Mouse (Mus musculus) ES-Bruce4 (cell line): ENCODE results near the gene Psma1.

ENCODE experiments used
- CTCF ChIP-seq: IDR thresholded peaks from one replicate; pipeline ENCODE4 v1.8.1; 2011; ENCODE audit warnings: low read depth, low read length
- EP300 ChIP-seq: IDR thresholded peaks from 2 replicates; pipeline ENCODE4 v1.6.1; 2011; ENCODE audit warnings: low read depth, low read length; ENCODE audit not compliant: insufficient read depth
- POLR2A ChIP-seq: IDR thresholded peaks from one replicate; pipeline ENCODE4 v1.8.1; 2011; ENCODE audit warnings: low read length; ENCODE audit not compliant: insufficient read depth

- TF ChIP-seq POLR2A, result no peak
- TF ChIP-seq CTCF, result no peak
- TF ChIP-seq EP300, result no peak
Observed at GRCm38 (mm10) chr7:114317896-114318295, 42.0 kb upstream of the Psma1 start.
